Mouse (Mus musculus): ENCODE data around the gene Taco1.
A peak's percentile ranks its signal among the peaks of the same experiment; 100 is the strongest.
"Not testable (repeated sequence)": the region's sequence is repeated elsewhere in the genome, so short reads cannot be mapped to it uniquely, and the experiment has no call there.

The Taco1 gene

DNA sequence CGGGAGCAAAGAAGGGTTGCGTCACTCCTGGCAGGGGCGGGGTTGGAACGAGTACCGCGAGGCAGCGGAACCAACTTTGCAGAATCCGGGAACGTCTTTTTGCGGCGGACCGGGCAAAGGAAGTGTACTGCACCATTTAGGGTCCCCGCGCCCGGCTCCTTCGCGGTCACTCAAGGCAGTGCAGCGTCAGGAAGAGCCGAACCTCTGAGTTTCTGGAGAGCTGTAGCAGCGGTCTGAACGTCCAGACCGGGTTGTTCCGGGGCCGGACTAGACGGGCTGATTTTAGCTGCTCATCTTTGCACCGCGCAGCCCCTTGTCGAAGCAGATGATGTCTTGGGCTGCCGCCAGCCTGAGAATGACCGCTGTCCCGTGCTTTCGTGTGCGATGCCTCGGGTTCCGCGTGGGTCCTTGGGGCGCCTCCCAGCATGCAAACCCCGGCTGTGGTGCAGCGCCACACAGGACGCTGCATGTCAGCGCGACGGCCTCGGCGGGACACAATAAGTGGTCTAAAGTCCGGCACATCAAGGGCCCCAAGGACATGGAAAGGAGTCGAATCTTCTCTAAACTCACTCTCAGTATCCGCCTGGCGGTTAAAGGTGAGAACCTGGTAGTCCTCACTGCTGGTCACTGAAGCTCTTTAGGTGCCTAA lies at the start of gene Taco1:
TSS of gene Taco1 (plus strand) at position 139 of the 649 bp plus-strand sequence.
- DNase-seq (ENCODE audit: low read depth): peak; percentile 95

DNA sequence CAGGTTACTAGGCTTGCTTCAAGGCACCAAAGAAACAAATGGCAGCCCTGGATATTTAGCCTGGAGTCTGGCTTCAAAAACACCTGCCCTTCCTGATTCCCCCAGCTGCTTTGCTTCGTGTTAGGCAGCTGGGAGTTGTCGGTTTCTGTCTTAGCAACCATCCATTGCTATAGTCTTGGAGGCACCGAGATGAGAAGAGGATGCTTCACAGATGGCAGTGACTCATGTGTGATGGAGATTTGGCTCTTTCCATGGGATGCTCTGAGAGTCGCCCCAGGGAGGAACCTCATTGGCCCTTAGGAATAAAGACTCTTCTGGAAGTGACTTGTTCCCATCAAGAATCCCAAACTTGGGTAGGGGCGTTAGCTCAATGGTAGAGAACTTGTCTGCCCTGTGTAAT lies 49.4 kb upstream of the Taco1 start:
- no peak for DNase-seq (ENCODE audit: low read depth)

DNA sequence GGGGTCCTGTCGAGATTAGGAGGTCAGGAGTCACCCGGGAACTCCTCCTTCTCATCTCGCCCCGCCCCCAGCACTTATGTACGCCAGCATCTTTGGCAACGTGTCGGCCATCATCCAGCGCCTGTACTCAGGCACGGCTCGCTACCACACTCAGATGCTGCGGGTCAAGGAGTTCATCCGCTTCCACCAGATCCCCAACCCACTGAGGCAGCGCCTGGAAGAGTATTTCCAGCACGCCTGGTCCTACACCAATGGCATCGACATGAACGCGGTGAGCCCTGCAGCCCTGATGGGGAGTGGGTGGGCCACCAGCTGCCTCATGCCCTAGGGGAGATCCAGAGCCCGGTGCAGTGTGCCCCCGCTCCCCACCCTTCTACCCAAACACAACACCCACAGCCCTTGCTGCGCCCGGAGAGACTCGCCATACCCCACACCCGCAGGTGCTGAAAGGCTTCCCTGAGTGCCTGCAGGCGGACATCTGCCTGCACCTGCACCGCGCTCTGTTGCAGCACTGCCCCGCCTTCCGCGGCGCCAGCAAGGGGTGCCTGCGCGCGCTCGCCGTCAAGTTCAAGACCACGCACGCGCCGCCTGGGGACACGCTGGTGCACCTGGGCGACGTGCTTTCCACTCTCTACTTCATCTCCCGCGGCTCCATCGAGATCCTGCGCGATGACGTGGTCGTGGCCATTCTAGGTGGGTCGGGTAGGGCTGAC lies 45.7 kb upstream of the Taco1 start:
- DNase-seq (ENCODE audit: low read depth): peak; percentile 48

DNA sequence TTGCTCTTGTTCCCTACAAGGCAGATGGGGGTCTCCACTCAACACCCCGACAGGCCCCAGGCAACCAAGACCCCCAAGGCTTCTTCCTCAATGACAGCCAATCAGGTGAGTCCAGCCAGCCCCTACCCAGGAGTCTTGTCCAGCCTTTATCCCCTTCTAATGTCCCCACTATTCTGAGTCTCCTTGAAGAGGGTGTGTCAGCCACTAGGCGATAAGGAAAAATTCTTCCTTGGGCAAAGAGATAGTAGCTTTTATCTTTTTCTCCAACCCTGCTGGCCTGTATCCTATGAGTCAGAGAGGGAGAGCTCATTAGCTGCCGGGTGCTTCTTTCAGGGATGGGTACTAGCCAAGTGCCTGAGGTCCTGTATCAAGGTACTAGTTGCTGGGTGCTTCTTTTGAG lies 40.1 kb upstream of the Taco1 start:
- DNase-seq (ENCODE audit: low read depth): no peak

DNA sequence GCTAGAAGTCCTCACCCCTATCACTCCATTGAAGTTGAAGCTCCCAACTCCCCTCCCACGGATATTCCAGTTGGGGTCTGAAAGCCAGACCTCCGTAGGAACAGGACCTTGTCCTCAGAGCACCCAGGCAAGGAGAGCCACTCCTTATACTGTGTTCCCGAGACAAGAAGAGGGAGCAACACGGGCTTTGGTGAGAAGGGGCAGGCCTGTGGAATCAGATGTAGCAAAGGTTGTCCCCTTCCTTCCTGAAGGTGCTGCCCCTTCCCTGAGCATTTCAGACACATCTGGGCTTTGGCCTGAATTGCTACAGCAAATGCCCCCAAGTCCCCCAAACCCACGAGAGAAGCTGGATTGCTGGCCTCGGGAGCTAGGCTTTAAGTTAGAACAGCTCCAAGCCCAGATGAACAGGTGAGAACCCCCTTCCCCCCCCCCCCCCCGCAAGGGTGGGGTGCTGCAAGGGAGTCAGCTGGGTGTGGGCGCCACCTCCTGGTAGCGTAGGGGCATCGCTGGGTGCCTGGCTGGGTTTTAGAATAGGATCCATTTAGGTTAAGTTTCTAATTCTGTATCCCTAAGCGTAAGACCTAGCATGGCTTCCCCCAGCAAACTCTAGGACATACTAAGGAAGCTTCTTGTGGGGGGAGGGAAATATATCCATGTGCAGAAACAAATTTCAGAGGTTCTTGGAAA lies 39.3 kb upstream of the Taco1 start:
- peak; percentile 88 for DNase-seq (ENCODE audit: low read depth)

DNA sequence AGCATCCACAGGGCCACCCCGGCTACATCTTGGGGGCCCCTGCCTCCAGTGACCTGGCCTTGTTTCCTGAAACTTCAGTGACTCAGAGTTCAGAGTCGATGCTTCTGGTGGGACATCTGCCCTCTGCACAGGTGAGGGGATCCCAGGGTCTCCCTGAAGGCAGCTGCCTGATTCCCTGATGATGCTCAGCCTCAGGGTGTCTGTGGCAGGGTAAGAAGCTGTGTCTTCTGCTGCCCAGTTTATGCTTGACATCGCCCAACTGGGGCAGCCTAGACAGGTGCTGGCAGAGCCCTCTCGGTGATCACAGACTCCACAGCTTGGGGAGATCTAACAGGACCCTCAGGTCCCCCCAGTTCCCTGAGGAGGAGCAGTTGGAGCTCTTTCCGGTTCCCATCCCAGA lies 38.3 kb upstream of the Taco1 start:
- peak; percentile 64 for DNase-seq (ENCODE audit: low read depth)

DNA sequence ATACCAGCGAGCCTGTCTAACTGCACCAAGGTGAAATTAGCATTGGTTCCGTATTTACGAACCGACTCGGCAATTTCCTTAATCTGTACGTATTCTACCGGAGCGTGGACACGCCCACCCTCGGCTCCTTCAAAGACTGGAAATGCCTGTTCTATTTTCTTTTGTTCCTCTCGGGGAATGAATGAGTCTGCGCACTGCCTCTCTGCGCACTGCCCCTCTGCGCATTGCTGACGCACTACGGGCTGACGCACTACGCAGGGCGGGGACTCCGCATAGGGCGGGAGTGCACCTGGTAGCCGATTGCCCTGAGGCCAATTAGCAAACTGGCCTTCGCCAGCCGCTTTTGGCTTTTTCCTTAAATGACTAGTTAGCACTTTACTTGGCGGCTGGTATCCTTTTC lies 33.8 kb upstream of the Taco1 start:
- not testable (repeated sequence) for DNase-seq (ENCODE audit: low read depth)

DNA sequence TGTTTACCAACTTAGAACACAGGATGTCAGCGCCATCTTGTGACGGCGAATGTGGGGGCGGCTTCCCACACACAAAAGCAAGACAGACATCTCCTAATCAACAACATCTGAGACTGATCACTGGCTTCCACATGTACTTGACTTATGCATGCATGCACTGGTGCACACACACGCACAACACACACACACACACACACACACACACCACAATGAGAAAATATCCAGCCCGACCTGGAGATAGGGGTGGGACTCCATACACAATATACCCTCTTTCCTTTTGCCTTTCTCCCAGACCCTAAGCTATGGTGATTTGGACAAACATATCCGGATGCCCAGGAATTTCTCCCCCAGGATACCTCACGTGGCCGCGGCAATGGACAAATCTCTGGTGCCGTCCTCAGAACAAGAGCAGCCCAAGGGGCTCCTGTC lies 32.4 kb upstream of the Taco1 start:
- peak; percentile 90 for DNase-seq (ENCODE audit: low read depth)

DNA sequence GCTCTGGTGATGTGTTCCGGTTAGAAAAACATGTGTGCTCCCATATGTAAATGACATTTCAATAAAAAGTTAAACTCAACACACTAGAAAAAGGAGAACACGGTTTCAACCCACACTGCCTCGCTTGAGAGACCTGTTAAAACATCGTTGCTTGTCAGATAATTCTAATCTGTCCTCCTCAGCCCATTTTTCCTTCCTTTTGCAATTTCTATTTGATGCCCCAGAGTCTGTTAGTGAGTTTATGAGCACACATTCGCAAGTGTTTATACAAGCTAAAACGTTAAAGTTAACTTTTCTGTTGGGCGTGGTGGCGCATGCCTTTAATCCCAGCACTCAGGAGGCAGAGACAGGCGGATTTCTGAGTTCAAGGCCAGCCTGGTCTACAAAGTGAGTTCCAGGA lies 30.9 kb upstream of the Taco1 start:
- no peak for DNase-seq (ENCODE audit: low read depth)

DNA sequence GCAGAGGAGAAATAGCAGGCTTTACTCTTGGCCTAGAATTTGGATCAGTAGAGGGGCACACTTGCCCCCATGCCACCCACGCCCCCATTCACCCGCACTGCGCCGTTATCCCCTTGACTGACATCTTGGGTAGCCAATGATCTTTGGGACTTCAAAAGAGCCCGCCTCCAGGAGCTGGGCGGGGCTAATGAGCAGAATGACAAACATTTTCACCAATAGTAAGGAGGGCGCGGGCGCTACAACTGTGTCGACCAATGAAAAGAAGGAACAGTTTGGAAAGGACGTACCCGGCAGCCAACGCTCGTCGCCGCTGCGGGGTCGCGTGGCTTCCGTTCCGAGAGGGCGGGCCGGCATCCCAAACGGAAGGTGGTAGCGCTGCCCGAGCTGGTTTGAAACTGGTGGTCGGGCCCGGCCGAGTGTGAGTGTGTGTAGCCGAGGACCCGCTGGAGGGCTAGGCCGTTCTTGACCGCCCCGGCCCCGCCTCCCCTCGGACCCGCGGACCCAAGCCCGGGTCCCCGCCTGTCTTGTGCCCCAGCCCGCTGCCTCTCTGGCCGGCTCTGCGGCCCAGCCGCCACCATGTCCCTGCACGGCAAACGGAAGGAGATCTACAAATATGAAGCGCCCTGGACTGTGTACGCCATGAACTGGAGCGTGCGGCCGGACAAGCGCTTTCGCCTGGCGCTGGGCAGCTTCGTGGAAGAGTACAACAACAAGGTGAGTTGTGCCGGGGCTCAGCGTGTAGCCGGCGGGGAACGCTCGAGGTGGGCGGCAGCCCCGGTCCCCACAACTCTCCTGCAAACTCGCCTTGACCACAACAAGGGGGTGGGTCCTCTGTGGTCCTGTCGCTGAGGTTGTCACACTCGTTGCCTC lies 29.1 kb upstream of the Taco1 start, which contains the start of gene Dcaf7:
TSS of gene Dcaf7 (plus strand) at position 325 of the 870 bp plus-strand sequence.
- DNase-seq (ENCODE audit: low read depth): peak; percentile 100

DNA sequence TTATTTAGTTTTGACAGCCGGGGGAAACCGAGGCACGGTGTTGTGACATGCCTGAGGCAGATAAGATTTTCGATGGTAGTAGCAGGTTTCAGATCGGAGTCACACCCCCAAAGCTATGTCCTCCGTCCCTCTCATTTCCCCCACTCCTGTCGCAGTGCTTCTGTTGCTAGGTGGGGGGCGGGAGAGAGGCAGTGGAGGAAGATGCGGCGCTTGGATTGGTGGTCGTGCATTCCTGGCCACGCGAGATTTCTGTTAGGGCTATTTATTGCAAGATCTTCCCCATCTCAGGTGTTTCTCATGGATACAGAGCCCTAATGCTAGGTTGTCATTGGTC lies 28.5 kb upstream of the Taco1 start:
- no peak for DNase-seq (ENCODE audit: low read depth)

DNA sequence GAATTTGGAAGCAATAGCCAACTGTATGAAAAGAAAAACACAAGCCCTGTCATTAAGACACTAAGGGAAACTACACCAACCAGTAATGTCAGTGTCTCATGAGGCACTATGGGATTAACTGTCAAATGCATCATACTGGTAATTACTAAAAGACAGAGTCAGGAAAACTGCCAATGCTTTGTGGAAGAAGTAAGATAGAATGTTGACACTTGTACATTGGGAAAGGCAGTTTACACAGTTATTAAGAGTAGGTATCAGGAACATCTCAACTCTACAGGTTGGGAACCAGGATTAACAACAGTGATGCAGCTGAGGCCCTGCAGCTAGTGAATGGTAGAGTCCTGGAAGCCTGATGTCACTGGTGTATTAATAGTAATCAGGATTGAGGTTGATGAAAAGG lies 21.5 kb upstream of the Taco1 start:
- DNase-seq (ENCODE audit: low read depth): no peak

DNA sequence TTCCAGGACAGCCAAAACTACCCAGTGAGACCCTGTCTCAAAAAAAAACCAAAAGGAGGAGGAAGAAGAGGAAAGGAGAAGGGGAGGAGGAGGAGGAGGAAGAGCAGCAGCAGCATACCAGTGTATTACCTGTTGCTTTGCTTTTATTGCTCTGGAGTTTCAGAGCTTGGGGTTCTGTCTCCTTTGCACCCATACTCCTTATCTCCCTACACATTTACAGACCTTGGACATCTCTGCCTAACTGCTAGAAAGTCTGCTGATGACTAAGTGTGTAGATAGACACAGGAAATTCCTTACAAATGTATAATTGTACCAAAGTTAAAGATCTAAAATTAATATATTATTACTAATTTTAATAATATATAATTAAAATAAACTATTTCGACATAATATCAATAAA lies 20.6 kb upstream of the Taco1 start:
- no peak for DNase-seq (ENCODE audit: low read depth)

DNA sequence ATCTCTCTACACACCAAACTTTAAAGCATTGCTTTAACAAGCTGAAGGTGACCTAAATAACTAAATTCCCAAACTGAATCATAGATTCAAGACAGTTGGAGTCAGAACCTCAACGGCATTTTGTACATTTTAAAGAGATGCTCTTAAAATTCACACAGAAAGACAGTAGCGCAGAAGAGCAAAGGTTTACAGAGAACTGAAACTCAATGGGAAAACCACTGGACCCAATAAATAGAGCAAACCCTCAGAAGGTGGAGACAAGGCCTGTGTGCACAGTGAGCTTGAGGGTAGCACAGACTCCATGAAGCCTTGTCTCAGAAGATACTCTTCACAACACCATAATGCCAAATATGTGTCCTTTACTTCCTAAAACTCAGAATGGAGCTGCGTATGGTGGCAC lies 20.1 kb upstream of the Taco1 start:
- DNase-seq (ENCODE audit: low read depth): no peak

DNA sequence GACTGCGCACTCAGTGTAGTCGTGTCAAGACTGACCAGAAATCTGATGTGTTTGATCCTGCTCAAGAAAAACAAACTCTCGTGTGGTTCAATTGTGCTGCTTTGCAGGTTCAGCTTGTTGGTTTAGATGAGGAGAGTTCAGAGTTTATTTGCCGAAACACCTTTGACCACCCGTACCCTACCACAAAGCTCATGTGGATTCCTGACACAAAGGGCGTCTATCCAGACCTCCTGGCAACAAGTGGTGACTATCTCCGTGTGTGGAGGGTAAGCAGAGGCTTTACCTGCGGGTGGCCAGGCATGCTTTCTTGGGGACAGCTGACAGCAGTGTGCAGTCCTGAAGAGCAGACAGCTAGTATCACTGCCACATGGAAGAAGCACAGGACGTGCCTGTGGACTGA lies 19.3 kb upstream of the Taco1 start:
- no peak for DNase-seq (ENCODE audit: low read depth)

DNA sequence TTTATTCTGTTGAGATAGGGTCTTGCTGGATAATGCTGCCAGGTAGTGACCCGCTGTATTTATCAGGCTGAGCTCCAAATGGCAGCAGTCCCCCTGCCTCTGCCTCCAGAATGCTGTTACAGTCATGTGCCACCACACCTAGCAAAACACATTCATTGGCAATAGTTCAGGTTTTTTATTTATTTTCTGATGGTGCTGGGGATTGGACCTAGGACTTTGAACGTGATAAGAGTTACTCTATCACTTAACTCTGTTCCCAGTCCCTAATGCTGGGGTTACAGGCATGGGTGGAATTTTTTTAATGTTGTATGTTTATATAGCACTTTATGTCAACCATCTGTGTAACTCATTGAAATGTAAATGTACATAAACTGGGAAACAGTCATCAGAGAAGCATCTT lies 11.9 kb upstream of the Taco1 start:
- DNase-seq (ENCODE audit: low read depth): no peak

DNA sequence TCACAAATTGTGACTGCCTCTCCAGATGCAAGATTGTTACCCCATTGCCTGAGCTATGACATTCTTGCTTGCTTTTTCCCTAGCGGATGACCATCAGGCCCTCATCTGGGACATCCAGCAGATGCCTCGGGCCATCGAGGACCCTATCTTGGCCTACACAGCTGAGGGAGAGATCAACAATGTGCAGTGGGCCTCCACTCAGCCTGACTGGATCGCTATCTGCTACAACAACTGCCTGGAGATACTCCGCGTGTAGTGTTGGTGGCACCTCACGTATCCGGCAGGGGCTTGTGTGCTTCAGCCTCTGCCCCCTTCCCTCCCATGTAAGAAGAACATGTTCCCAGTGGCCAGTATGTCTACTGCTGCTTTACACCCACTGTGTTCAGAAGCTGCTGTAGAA lies 11.3 kb upstream of the Taco1 start:
- DNase-seq (ENCODE audit: low read depth): no peak

DNA sequence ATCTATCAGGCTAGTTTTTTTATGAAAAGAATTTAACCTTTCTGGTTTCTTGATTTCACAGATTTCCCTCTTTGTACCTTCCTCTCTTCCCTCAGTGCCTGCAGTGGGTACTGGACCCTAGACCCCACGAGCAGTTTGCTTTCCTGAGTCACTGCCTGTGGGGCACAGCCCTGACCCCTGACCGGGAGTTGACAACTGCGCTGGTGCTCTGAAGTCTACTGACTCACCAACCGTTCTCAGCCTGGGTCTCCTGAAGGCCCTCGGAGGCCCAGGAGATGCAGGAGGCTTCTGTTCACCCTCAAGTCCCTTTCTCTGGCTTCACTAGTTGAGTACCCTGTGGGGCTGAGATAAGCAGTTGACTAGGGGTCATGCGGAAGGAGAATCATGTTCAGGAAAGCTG lies 10.5 kb upstream of the Taco1 start:
- no peak for DNase-seq (ENCODE audit: low read depth)

DNA sequence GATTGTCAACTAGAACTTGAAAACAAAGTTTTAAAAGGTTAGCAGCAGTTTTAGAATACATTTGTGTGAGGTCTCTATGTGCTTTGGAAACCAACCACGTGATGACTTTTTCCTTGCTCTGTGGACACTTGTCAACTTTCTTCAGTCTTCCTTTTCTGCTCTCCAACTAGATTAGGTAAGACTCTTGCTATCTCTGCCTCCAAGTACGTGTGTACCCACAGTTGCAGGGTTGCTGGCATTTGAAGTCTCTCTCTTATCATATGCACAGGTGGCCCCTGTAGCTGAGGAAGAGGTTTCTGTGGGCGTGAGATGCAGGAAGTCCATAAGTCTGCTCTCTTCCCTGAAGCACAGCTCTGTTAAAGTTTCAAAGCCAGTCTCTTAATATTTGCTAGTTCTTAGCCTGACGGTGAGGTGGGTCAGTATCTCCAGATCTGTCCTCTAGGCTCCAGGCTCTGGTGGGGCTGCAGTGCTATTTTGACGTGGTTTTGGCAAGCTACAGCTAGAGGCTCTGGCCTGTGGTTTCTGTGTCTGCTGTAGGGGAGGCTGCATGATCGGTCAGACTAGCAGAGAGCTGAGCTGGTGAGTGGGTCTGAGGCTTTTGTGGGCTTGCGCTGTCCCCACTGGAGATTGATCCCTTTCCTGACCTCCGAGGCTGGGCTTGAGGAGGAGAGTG lies 8.9 kb upstream of the Taco1 start:
- peak; percentile 79 for DNase-seq (ENCODE audit: low read depth)

DNA sequence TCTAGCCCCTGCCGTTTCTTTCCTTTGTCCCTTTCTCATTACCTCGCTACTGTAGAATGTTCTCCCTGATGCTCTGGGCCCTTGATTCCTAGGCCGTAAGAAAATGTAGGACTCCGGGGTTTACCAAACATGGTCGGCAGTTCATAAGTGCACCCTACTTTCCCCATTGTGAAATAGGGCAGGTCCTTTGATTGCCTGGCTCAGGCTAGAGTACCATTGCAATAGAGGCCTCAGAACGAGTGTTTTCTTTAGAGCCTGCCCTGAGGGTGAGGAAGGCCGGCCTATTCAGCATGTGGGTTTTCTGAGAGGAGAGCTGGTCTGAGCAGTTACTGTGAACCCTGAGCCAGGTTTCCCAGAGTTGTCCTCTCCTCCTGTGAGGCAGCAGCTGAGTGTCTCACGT lies 7.8 kb upstream of the Taco1 start:
- DNase-seq (ENCODE audit: low read depth): no peak

DNA sequence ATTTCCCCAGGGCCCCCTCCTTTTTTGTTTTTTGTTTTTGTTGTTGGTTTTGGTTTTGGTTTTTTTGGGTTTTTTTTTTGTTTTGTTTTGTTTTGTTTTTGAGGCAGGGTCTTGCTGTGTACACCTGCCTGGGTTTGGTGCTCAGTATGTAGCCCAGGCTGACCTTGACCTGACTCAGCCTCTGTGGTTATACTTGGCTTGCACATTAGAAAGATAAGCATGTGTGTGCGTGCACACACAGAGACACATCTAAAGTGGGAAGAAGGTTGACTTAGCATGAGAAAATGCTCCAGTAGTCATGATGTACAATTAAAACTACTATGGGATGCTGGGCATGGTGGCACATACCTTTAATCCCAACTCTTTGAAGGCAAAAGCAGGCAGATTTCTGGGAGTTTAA lies 5.3 kb upstream of the Taco1 start:
- no peak for DNase-seq (ENCODE audit: low read depth)

DNA sequence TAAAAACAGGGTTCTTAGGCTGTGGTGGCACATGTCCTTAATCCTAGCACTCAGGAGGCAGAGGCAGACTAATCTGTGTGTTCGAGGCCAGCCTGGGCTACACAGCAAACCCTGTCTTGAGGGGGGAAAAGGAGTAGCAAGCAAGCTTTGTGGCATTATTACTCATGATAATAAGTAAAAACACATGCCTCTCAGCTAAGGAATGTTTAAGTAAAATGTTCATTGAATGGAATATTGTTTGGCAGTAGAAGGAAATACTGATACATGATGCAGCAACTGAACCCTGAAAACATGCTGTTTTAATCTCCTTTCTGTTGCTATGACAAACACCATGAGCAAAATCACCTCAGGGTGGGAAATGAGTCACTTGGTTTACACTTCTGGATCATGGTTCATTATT lies 4.5 kb upstream of the Taco1 start:
- no peak for DNase-seq (ENCODE audit: low read depth)

All from naive thymus-derived CD4-positive, alpha-beta T cell, adult 2 months (primary cell).